Mouse (Mus musculus): ENCODE measurements around the gene Olfr684. TPM values are rescaled to one million over a fixed set of nuclear protein-coding genes. Genes with fewer than 3 reads are reported as not detected.

The Olfr684 gene
- polyA plus RNA-seq (2014; fragmentation: Illumina TruSeq; extraction: RNeasy Lipid Tissue Mini Kit (QIAGEN cat#74804); ENCODE audit: low read depth, low replicate concordance): not detected

GRCm38 (mm10) chr7:105163553-105163952, at the start of gene Olfr684:
Gene Olfr684, minus strand, starts transcription at chr7:105163653.

DNA sequence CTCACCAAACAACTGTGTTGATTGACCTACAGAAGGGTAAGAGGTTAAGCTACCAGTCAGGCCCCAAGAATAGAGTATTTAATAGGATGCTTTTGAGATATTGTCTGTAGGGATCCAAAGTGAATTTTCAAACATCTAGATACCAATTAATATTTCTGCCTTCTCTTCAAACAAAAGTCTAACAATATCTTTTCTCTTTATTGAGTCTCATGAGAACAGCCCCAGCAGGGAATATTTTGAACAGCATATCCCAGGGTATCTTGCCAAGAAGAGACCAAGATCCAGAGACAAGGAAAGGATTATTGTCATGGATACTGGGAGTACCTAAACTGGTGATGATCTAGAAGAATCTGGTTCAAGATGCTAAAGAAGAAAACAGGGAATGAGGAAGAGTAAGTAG, 43.9 kb upstream of the Olfr684 start, which contains the start of gene Olfr686:
Gene Olfr686 (minus strand): TSS at position 101 of the 400 bp plus-strand sequence.

DNA sequence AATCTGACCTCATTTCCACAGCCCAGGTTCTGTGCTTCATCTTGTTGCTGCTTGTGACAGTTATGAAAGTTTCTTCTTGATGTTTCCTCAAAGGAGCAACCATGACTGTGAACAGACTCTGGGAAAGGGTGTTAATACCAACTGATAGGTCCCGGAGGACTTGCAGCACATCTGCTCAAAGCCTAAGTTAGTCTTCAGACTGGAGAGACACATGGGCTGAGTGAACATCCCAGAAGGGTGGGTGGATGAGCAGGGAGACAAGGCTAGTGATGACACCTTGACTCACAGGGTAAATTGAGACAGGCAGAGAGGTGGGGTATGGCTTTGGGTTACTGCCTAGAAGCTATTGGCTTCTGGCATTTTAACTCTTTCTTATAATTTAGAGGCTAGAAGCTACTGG, 22.5 kb upstream of the Olfr684 start, which contains the start of gene Olfr685:
Gene Olfr685 (minus strand): TSS at position 101 of the 400 bp plus-strand sequence.

DNA sequence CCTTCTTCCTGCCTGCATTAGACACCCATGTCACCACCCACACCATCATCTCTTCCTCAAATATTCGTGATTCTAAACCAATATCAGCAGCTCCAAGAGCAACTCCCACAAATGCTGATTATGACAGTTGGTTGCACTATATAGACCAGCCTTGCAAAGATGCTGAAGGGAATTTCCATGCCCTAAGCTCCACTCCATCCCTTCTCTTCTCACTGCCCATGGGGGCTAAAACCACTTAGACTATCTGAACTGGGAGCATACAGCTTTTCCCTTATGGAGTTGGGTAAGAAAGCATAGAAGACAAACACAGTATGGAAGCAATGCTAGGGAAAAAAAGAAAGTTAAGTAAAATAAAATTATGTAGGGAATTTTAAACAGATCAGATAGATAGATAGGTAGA, 16.5 kb downstream of the Olfr684 start, which contains the start of gene Olfr683:
Gene Olfr683 (minus strand): TSS at position 101 of the 400 bp plus-strand sequence.

GRCm38 (mm10) chr7:105116536-105116935, 46.9 kb downstream of the Olfr684 start, which contains the start of gene Olfr681:
Gene Olfr681, plus strand, starts transcription at chr7:105116836.

Other genes with a start within 250 kb of the Olfr684 start
- not detected for gene Olfr667, start 242.2 kb downstream of the Olfr684 start, polyA plus RNA-seq (2014; fragmentation: Illumina TruSeq; extraction: RNeasy Lipid Tissue Mini Kit (QIAGEN cat#74804); ENCODE audit: low read depth, low replicate concordance)
- gene Olfr668, start 235.6 kb downstream of the Olfr684 start, polyA plus RNA-seq (2014; fragmentation: Illumina TruSeq; extraction: RNeasy Lipid Tissue Mini Kit (QIAGEN cat#74804); ENCODE audit: low read depth, low replicate concordance): not detected
- not detected for gene Olfr669, start 229.4 kb downstream of the Olfr684 start, polyA plus RNA-seq (2014; fragmentation: Illumina TruSeq; extraction: RNeasy Lipid Tissue Mini Kit (QIAGEN cat#74804); ENCODE audit: low read depth, low replicate concordance)
- gene Olfr670, start 201.0 kb downstream of the Olfr684 start, polyA plus RNA-seq (2014; fragmentation: Illumina TruSeq; extraction: RNeasy Lipid Tissue Mini Kit (QIAGEN cat#74804); ENCODE audit: low read depth, low replicate concordance): not detected
- not detected for gene Olfr671, start 184.5 kb downstream of the Olfr684 start, polyA plus RNA-seq (2014; fragmentation: Illumina TruSeq; extraction: RNeasy Lipid Tissue Mini Kit (QIAGEN cat#74804); ENCODE audit: low read depth, low replicate concordance)
- not detected for gene Olfr672, start 161.6 kb downstream of the Olfr684 start, polyA plus RNA-seq (2014; fragmentation: Illumina TruSeq; extraction: RNeasy Lipid Tissue Mini Kit (QIAGEN cat#74804); ENCODE audit: low read depth, low replicate concordance)
- not detected for gene Olfr675, start 135.2 kb downstream of the Olfr684 start, polyA plus RNA-seq (2014; fragmentation: Illumina TruSeq; extraction: RNeasy Lipid Tissue Mini Kit (QIAGEN cat#74804); ENCODE audit: low read depth, low replicate concordance)
- gene Olfr676, start 131.0 kb downstream of the Olfr684 start, polyA plus RNA-seq (2014; fragmentation: Illumina TruSeq; extraction: RNeasy Lipid Tissue Mini Kit (QIAGEN cat#74804); ENCODE audit: low read depth, low replicate concordance): not detected
- not detected for gene Olfr677, start 112.3 kb downstream of the Olfr684 start, polyA plus RNA-seq (2014; fragmentation: Illumina TruSeq; extraction: RNeasy Lipid Tissue Mini Kit (QIAGEN cat#74804); ENCODE audit: low read depth, low replicate concordance)
- not detected for gene Olfr678, start 99.2 kb downstream of the Olfr684 start, polyA plus RNA-seq (2014; fragmentation: Illumina TruSeq; extraction: RNeasy Lipid Tissue Mini Kit (QIAGEN cat#74804); ENCODE audit: low read depth, low replicate concordance)
- not detected for gene Olfr679, start 82.4 kb downstream of the Olfr684 start, polyA plus RNA-seq (2014; fragmentation: Illumina TruSeq; extraction: RNeasy Lipid Tissue Mini Kit (QIAGEN cat#74804); ENCODE audit: low read depth, low replicate concordance)
- gene Olfr680-ps1, start 70.8 kb downstream of the Olfr684 start, polyA plus RNA-seq (2014; fragmentation: Illumina TruSeq; extraction: RNeasy Lipid Tissue Mini Kit (QIAGEN cat#74804); ENCODE audit: low read depth, low replicate concordance): not detected
- not detected for gene Olfr681, start 46.8 kb downstream of the Olfr684 start, polyA plus RNA-seq (2014; fragmentation: Illumina TruSeq; extraction: RNeasy Lipid Tissue Mini Kit (QIAGEN cat#74804); ENCODE audit: low read depth, low replicate concordance)
- not detected for gene Olfr683, start 16.6 kb downstream of the Olfr684 start, polyA plus RNA-seq (2014; fragmentation: Illumina TruSeq; extraction: RNeasy Lipid Tissue Mini Kit (QIAGEN cat#74804); ENCODE audit: low read depth, low replicate concordance)
- not detected for gene Olfr685, start 22.4 kb upstream of the Olfr684 start, polyA plus RNA-seq (2014; fragmentation: Illumina TruSeq; extraction: RNeasy Lipid Tissue Mini Kit (QIAGEN cat#74804); ENCODE audit: low read depth, low replicate concordance)
- gene Olfr686, start 43.8 kb upstream of the Olfr684 start, polyA plus RNA-seq (2014; fragmentation: Illumina TruSeq; extraction: RNeasy Lipid Tissue Mini Kit (QIAGEN cat#74804); ENCODE audit: low read depth, low replicate concordance): not detected
- gene Olfr688, start 124.4 kb upstream of the Olfr684 start, polyA plus RNA-seq (2014; fragmentation: Illumina TruSeq; extraction: RNeasy Lipid Tissue Mini Kit (QIAGEN cat#74804); ENCODE audit: low read depth, low replicate concordance): not detected
- not detected for gene Olfr689, start 147.5 kb upstream of the Olfr684 start, polyA plus RNA-seq (2014; fragmentation: Illumina TruSeq; extraction: RNeasy Lipid Tissue Mini Kit (QIAGEN cat#74804); ENCODE audit: low read depth, low replicate concordance)
- not detected for gene Olfr690, start 170.5 kb upstream of the Olfr684 start, polyA plus RNA-seq (2014; fragmentation: Illumina TruSeq; extraction: RNeasy Lipid Tissue Mini Kit (QIAGEN cat#74804); ENCODE audit: low read depth, low replicate concordance)
- not detected for gene Olfr691, start 178.6 kb upstream of the Olfr684 start, polyA plus RNA-seq (2014; fragmentation: Illumina TruSeq; extraction: RNeasy Lipid Tissue Mini Kit (QIAGEN cat#74804); ENCODE audit: low read depth, low replicate concordance)
- not detected for gene Olfr692, start 204.6 kb upstream of the Olfr684 start, polyA plus RNA-seq (2014; fragmentation: Illumina TruSeq; extraction: RNeasy Lipid Tissue Mini Kit (QIAGEN cat#74804); ENCODE audit: low read depth, low replicate concordance)
- not detected for gene Gm5901, start 211.4 kb upstream of the Olfr684 start, polyA plus RNA-seq (2014; fragmentation: Illumina TruSeq; extraction: RNeasy Lipid Tissue Mini Kit (QIAGEN cat#74804); ENCODE audit: low read depth, low replicate concordance)
- 10.6 TPM for gene Fam160a2, start 236.4 kb upstream of the Olfr684 start, polyA plus RNA-seq (2014; fragmentation: Illumina TruSeq; extraction: RNeasy Lipid Tissue Mini Kit (QIAGEN cat#74804); ENCODE audit: low read depth, low replicate concordance)
- not detected for gene Cnga4, start 240.9 kb upstream of the Olfr684 start, polyA plus RNA-seq (2014; fragmentation: Illumina TruSeq; extraction: RNeasy Lipid Tissue Mini Kit (QIAGEN cat#74804); ENCODE audit: low read depth, low replicate concordance)